Mouse (Mus musculus) G1E (cell line): ENCODE measurements at regions not wholly inside any gene's neighbourhood (a gene's known extent, or its start where the extent isn't known, plus 50 kb on each side); places are given as distances from the start of the nearest gene placed in this dataset.

ENCODE experiments used
- CTCF ChIP-seq: IDR thresholded peaks from 2 replicates; pipeline ENCODE4 v1.5.1; 2012; ENCODE audit warnings: low read depth, low read length, inconsistent platforms, mixed read lengths
- GATA1 ChIP-seq: IDR thresholded peaks from 2 replicates; pipeline ENCODE4 v1.6.1; 2012; ENCODE audit warnings: borderline replicate concordance, low read length, inconsistent platforms, mixed read lengths
- POLR2AphosphoS5 ChIP-seq: IDR thresholded peaks from 2 replicates; pipeline ENCODE4 v1.6.1; 2012; ENCODE audit warnings: low read depth, low read length, inconsistent platforms; ENCODE audit not compliant: insufficient replicate concordance
- TAL1 ChIP-seq: conservative IDR thresholded peaks from 2 replicates; pipeline ENCODE4 v1.6.1; 2012; ENCODE audit warnings: low read depth, low read length, inconsistent platforms, mixed read lengths

GRCm38 (mm10) chr3:147930811-147931251 lies 1059.5 kb downstream of the Adgrl2 start:
- no peak for TF ChIP-seq CTCF
- no peak for TF ChIP-seq GATA1
- no peak for TF ChIP-seq TAL1
- no peak for TF ChIP-seq POLR2AphosphoS5
